Mouse (Mus musculus): ENCODE results near the gene Gm20605.

DNA sequence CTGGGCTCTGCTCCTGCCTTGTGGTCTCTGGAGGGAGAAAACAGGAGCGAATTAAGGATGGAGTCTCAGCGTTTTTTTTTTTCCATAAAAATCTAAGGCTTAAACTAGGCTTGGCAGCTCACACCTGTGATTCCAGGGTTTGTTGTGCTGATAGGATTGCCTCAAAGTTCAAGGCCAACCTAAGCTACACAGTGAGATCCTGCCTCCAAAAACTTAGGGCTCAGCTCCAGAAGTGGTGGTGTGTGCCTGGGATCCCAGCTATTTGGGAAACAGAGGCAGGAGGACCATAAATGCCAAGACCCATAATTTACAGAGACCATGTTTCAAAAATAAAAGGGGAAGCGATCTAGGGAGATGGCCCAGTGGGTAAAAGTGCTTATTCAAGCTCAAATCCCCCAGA is 19.7 kb upstream of the Gm20605 start:
- TF ChIP-seq EP300 (IDR thresholded peaks at IDR 0.05; ENCODE audit: low read depth), result no peak
- TF ChIP-seq CTCF (IDR thresholded peaks at IDR 0.05; ENCODE audit: low read depth), result no peak

All from liver, postnatal 0 days (tissue).